Mouse (Mus musculus): ENCODE results near the gene Faiml. TPM values are rescaled to one million over a fixed set of nuclear protein-coding genes. Genes with fewer than 3 reads are reported as not detected.

Faiml gene
- total RNA-seq, 4 experiments from 2014 or later: not detected

DNA sequence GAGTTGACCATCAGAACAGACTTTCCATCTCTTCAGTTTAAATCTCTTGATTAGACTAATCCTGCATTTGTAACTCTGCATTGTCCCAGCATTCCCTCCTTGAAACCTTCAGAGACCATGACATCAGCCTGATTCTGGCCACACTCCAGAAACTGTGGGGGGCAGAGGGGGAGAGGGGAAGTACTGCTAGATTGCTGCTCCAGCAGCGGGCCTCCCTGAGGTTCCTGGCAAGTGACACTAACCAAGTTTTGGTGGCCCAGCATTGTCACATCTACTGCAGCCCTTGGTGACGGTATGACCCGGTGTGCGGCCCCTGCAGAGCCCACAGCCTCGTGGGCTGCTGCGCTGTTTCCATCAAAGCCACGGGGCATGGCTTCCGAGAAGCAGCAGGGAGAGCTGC, 56.8 kb downstream of the Faiml start:
- no peak for DNase-seq (ENCODE audit: low spot score)

Other genes starting within 250 kb of the Faiml start
- gene Gm1123, start 201.5 kb downstream of the Faiml start, total RNA-seq (2022): not detected
- 10 to 100 TPM; 11.9 to 12.9 (median 12.3) TPM for gene Pik3cb, start 96.6 kb downstream of the Faiml start, total RNA-seq (2022)
- 10 to 100 TPM in 1 of 4 experiments, 1 to 10 TPM in 3; 5.4 to 12.6 (median 6.7) TPM for gene Cep70, start 6.1 kb upstream of the Faiml start, total RNA-seq (2022)
- gene Esyt3, start 121.3 kb upstream of the Faiml start, total RNA-seq (2022): under 1 TPM; 0.22 to 0.46 (median 0.39) TPM
- gene Mras, start 200.1 kb upstream of the Faiml start, total RNA-seq (2022): 1 to 10 TPM; 3.7 to 8.8 (median 6.1) TPM
- gene Nme9, start 214.2 kb upstream of the Faiml start, total RNA-seq (2022): not detected